Mouse (Mus musculus) ES-E14 (cell line): ENCODE measurements around the gene Cep152.

ENCODE experiments used
- CHD2 ChIP-seq: IDR thresholded peaks from 2 replicates; pipeline ENCODE4 v1.6.1; 2014; ENCODE audit warnings: mild to moderate bottlenecking, low read depth, low read length, inconsistent platforms
- MAFK ChIP-seq: IDR thresholded peaks from 2 replicates; pipeline ENCODE4 v1.6.1; 2014; ENCODE audit warnings: mild to moderate bottlenecking, low read depth, low read length, inconsistent platforms; ENCODE audit not compliant: insufficient read depth
- ZC3H11A ChIP-seq: IDR thresholded peaks from 2 replicates; pipeline ENCODE4 v1.6.1; 2012; ENCODE audit warnings: low read depth, mild to moderate bottlenecking, inconsistent platforms, low read length, borderline replicate concordance

DNA sequence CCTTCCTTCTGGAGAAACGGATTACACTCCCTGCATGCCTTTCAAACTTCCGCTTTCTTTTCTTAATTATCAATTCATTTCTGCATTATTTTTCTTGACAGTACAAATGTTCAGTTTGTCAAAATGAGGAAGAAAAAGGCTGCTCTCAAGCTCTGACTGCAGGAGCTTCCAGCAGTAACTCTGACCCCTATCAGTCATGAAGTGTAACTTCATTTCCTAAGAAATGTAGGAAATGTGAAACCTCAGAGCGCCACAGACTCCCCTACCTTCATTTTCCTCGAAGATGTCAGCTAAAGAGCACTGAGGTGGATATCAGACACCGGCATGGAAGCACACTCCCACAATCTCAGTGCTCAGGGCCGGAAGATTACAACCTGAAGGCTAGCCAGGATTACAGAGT, 30.8 kb downstream of the Cep152 start:
- no peak for TF ChIP-seq ZC3H11A
- TF ChIP-seq CHD2, result no peak
- TF ChIP-seq MAFK, result no peak
